Mouse (Mus musculus) midbrain, postnatal 0 days (tissue): Measurements from ENCODE around the gene Sorbs1. TPM values are rescaled to one million over a fixed set of nuclear protein-coding genes. Genes with fewer than 3 reads are reported as not detected.

Experiments
- ATAC-seq: fragments of 200-750 bp; cut with Nextera tagmentation; 2 replicates; pipeline ENCODE4 v1.8.0; 2017; ENCODE audit warnings: moderate number of reproducible peaks, mild to moderate bottlenecking, moderate TSS enrichment, moderate library complexity; ENCODE audit not compliant: low FRiP score
- DNase-seq: peaks from one replicate; pipeline ENCODE4 v3.0.0-alpha.2; 2015; ENCODE audit warnings: low spot score
- H3K27ac ChIP-seq: fragments of 300-500 bp; sonication (generic); 2 replicates; pipeline ENCODE4 v1.5.1; 2014; ENCODE audit warnings: low read depth, mild to moderate bottlenecking, low read length, mixed read lengths
- H3K27me3 ChIP-seq: fragments of 300-500 bp; sonication (generic); 2 replicates; pipeline ENCODE4 v1.6.1; 2014; ENCODE audit warnings: low read length, control low read depth, mixed read lengths; ENCODE audit not compliant: insufficient read depth
- H3K36me3 ChIP-seq: fragments of 300-500 bp; sonication (generic); 2 replicates; pipeline ENCODE4 v1.6.1; 2014; ENCODE audit warnings: low read length, control low read depth, mixed read lengths; ENCODE audit not compliant: insufficient read depth
- H3K4me1 ChIP-seq: fragments of 300-500 bp; sonication (generic); 2 replicates; pipeline ENCODE4 v1.6.1; 2014; ENCODE audit warnings: mild to moderate bottlenecking, control low read depth, antibody characterized with exemption, low read length, mixed read lengths; ENCODE audit not compliant: insufficient read depth
- H3K4me2 ChIP-seq: fragments of 300-500 bp; sonication (generic); 2 replicates; pipeline ENCODE4 v1.6.1; 2014; ENCODE audit warnings: low read depth, mild to moderate bottlenecking, low read length, mixed read lengths; ENCODE audit not compliant: poor library complexity, severe bottlenecking
- H3K4me3 ChIP-seq: fragments of 300-500 bp; sonication (generic); 2 replicates; pipeline ENCODE4 v1.5.1; 2014; ENCODE audit warnings: low read depth, mild to moderate bottlenecking, low read length, moderate library complexity
- H3K9ac ChIP-seq: fragments of 300-500 bp; sonication (generic); replicated peaks from 2 replicates; pipeline ENCODE4 v1.6.1; 2014; ENCODE audit warnings: mild to moderate bottlenecking, low read length, moderate library complexity, mixed read lengths; ENCODE audit not compliant: poor library complexity, severe bottlenecking
- H3K9me3 ChIP-seq: fragments of 300-500 bp; sonication (generic); 2 replicates; pipeline ENCODE4 v1.6.1; 2016; ENCODE audit warnings: low read length, control low read depth
- CTCF ChIP-seq: IDR thresholded peaks from 2 replicates; pipeline ENCODE4 v1.5.1; 2016; ENCODE audit warnings: antibody characterized with exemption, mild to moderate bottlenecking
- WGBS: fragments of 180-500 bp; shearing (Covaris S2); extraction: QIAGEN DNeasy Blood & Tissue Kit; methylation state at CpG from one replicate; pipeline ENCODE4 v1.1.7; 2014; 5-methylcytosine and 5-hydroxymethylcytosine counted together
- polyA plus RNA-seq: library from polyadenylated mRNA; unstranded; fragments of >200 nt; fragmentation: Nextera tagmentation; extraction: Ambion mirVana; gene quantifications from 2 replicates; pipeline ENCODE4 v1.2.1, GENCODE M21; 2015
- total RNA-seq: library from RNA; depleted of rRNA; stranded (reverse); fragments of >200 nt; gene quantifications from 2 replicates; pipeline ENCODE4 v1.2.3, GENCODE M21; 2014; rRNA removed

Gene Sorbs1
- total and polyA plus RNA-seq, 2 experiments from 2014 or later: 53.1 to 60.4 TPM

- TF ChIP-seq CTCF: no peak
- H3K9ac ChIP-seq: no peak overlapping the region
- no peak overlapping the region for H3K27ac ChIP-seq
- no peaks in the 10 kb centered on the region for H3K4me1 ChIP-seq
- H3K9me3 ChIP-seq: no peaks in the 10 kb centered on the region
- WGBS: 81% methylated on average over 7 of the region's 7 CpGs
- H3K4me2 ChIP-seq: no peak overlapping the region
- ATAC-seq (no peak), DNase-seq (no peak)
- no peak overlapping the region for H3K4me3 ChIP-seq
- H3K36me3 ChIP-seq: no peaks in the 10 kb centered on the region
- no peaks in the 10 kb centered on the region for H3K27me3 ChIP-seq
Observed at GRCm38 (mm10) chr19:40246646-40247267, 266.8 kb downstream of the Sorbs1 start.

Other genes starting within 250 kb of the Sorbs1 start
- 0.71 and 1.5 TPM in 2 replicates for gene Pdlim1, start 241.9 kb downstream of the Sorbs1 start, total RNA-seq
- 4.4 and 4.5 TPM in 2 replicates for gene Pdlim1, start 241.9 kb downstream of the Sorbs1 start, polyA plus RNA-seq
- gene Aldh18a1, start 74.7 kb upstream of the Sorbs1 start, total RNA-seq: 67.4 and 73.6 TPM in 2 replicates
- 28.9 and 31.4 TPM in 2 replicates for gene Aldh18a1, start 74.7 kb upstream of the Sorbs1 start, polyA plus RNA-seq
- 28.7 and 35.5 TPM in 2 replicates for gene Tctn3, start 98.5 kb upstream of the Sorbs1 start, total RNA-seq
- gene Tctn3, start 98.5 kb upstream of the Sorbs1 start, polyA plus RNA-seq: 15.9 and 16.0 TPM in 2 replicates
- gene Entpd1, start 98.6 kb upstream of the Sorbs1 start, total RNA-seq: 9.6 and 13.3 TPM in 2 replicates
- gene Entpd1, start 98.6 kb upstream of the Sorbs1 start, polyA plus RNA-seq: 6.9 and 7.3 TPM in 2 replicates
- gene Cc2d2b, start 235.0 kb upstream of the Sorbs1 start, total RNA-seq: 0.57 TPM in 1 of 2 replicates, not detected in the other
- 0.28 and 0.31 TPM in 2 replicates for gene Cc2d2b, start 235.0 kb upstream of the Sorbs1 start, polyA plus RNA-seq